Mouse (Mus musculus) forebrain, postnatal 0 days (tissue): ENCODE data around the gene Gm42417. TPM values are rescaled to one million over a fixed set of nuclear protein-coding genes. Genes with fewer than 3 reads are reported as not detected.
A peak's percentile ranks its signal among the peaks of the same experiment; 100 is the strongest.

Source experiments
- ATAC-seq: fragments of 200-750 bp; cut with Nextera tagmentation; 2 replicates; pipeline ENCODE4 v1.8.0; 2017; ENCODE audit warnings: mild to moderate bottlenecking, moderate library complexity
- DNase-seq: peaks from one replicate; pipeline ENCODE4 v3.0.0-alpha.2; 2015
- H3K27ac ChIP-seq: fragments of 300-500 bp; sonication (generic); 2 replicates; pipeline ENCODE4 v1.5.1; 2014; ENCODE audit warnings: low read depth, mild to moderate bottlenecking, antibody characterized with exemption, low read length, moderate library complexity, mixed read lengths
- H3K27me3 ChIP-seq: fragments of 300-500 bp; sonication (generic); 2 replicates; pipeline ENCODE4 v1.6.1; 2014; ENCODE audit warnings: mild to moderate bottlenecking, low read length, mixed read lengths; ENCODE audit not compliant: insufficient read depth
- H3K36me3 ChIP-seq: fragments of 300-500 bp; sonication (generic); 2 replicates; pipeline ENCODE4 v1.6.1; 2014; ENCODE audit warnings: mild to moderate bottlenecking, moderate library complexity; ENCODE audit not compliant: insufficient read depth
- H3K4me1 ChIP-seq: fragments of 300-500 bp; sonication (generic); 2 replicates; pipeline ENCODE4 v1.6.1; 2014; ENCODE audit warnings: antibody characterized with exemption; ENCODE audit not compliant: insufficient read depth
- H3K4me2 ChIP-seq: fragments of 300-500 bp; sonication (generic); 2 replicates; pipeline ENCODE4 v1.6.1; 2014; ENCODE audit warnings: low read depth, mild to moderate bottlenecking, moderate library complexity
- H3K4me3 ChIP-seq: fragments of 300-500 bp; sonication (generic); 2 replicates; pipeline ENCODE4 v1.5.1; 2014; ENCODE audit warnings: low read depth, low read length, mixed read lengths
- H3K9ac ChIP-seq: fragments of 300-500 bp; sonication (generic); 2 replicates; pipeline ENCODE4 v1.6.1; 2014; ENCODE audit warnings: mild to moderate bottlenecking
- H3K9me3 ChIP-seq: fragments of 300-500 bp; sonication (generic); 2 replicates; pipeline ENCODE4 v1.6.1; 2016; ENCODE audit warnings: low read length
- CTCF ChIP-seq: sonication (generic); IDR thresholded peaks from 2 replicates; pipeline ENCODE4 v1.5.1; 2016; ENCODE audit warnings: antibody characterized with exemption, control low read depth, low read depth
- WGBS: fragments of 180-500 bp; shearing (Covaris S2); extraction: QIAGEN DNeasy Blood & Tissue Kit; methylation state at CpG from one replicate; pipeline ENCODE4 v1.1.7; 2014; 5-methylcytosine and 5-hydroxymethylcytosine counted together
- polyA plus RNA-seq: library from polyadenylated mRNA; unstranded; fragments of >200 nt; fragmentation: Nextera tagmentation; extraction: Ambion mirVana; gene quantifications from 2 replicates; pipeline ENCODE4 v1.2.1, GENCODE M21; 2015
- total RNA-seq: library from RNA; depleted of rRNA; stranded (reverse); fragments of >200 nt; gene quantifications from 2 replicates; pipeline ENCODE4 v1.2.3, GENCODE M21; 2014

Gm42417 gene
- total and polyA plus RNA-seq, 2 experiments from 2014 or later = 0.27 to 0.38 TPM

DNA sequence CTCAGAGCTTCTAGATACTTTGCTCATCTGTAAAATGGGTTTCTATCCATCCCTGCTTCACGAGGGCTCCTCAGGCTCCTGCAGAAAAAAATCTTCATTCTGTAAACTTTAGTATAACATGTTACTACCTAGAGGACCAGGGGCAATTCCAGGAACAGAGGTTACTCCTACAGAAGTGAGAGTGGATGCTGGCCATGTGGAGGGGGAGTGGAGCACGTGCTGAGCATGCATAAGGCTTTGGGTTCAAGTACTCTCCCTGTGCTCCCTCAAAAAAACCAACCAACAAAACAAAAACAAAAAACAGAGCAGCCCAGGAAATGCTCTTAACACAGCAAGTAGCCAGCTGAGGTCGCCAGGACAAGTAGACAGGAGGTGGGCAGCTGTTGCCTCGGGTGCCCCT, 24.4 kb upstream of the Gm42417 start:
- 71% methylated on average over 4 of the region's 4 CpGs for WGBS
- H3K4me1 ChIP-seq = no peaks in the 10 kb centered on the region
- no peaks in the 10 kb centered on the region for H3K9me3 ChIP-seq
- no peak for TF ChIP-seq CTCF
- H3K36me3 ChIP-seq = no peaks in the 10 kb centered on the region
- ATAC-seq (no peak), DNase-seq (no peak)
- no peak overlapping the region for H3K9ac ChIP-seq
- no peak overlapping the region for H3K4me2 ChIP-seq
- no peak overlapping the region for H3K27ac ChIP-seq
- H3K27me3 ChIP-seq = no peaks in the 10 kb centered on the region
- no peak overlapping the region for H3K4me3 ChIP-seq

DNA sequence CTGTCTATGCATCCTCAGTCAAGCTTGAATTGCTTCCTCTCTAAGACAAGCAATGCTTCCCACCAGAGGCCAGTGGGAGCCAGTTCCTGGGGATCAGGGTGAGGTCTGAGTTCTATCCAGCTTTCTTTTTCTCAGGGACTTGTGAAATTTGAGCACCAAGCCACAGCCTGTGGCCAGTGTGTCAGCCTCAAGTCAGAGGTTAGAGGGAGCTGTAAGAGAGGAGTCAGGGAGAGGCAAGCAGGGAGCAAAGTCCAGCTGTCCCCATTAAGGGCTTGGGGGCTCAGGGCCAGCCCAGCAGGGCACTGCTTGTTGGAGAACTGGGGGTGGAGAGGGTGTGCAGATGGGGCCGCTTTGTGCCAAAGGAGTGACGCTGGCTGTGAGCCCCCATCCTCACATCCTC, 24.0 kb upstream of the Gm42417 start:
- DNase-seq = no peak
- 84% methylated on average over 2 of the region's 2 CpGs for WGBS
- no peak overlapping the region for H3K4me3 ChIP-seq

DNA sequence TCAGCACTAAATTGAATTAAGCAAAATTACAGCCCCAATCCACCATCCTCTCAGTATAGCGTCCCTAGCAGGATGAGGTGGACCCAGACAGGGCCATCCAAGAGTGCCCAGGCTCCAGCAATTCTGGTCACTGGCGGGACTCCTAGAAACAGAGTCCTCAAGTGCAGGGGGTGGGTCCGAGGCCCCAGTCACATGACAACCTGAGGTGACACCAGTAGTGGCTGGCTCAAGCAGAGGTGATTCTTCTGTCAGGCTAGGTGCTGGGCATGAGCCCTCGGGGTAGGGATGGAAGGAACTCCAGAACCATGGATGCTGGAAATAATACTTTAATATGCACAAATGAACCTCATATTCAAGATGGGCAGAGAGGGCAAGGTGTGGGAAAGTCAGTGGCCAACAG, 23.2 kb upstream of the Gm42417 start:
- H3K9me3 ChIP-seq = no peaks in the 10 kb centered on the region
- H3K36me3 ChIP-seq = no peaks in the 10 kb centered on the region
- H3K4me3 ChIP-seq = no peak overlapping the region
- no peak overlapping the region for H3K4me2 ChIP-seq
- ATAC-seq = no peak
- no peak for DNase-seq
- H3K27me3 ChIP-seq = no peaks in the 10 kb centered on the region
- no peak overlapping the region for H3K9ac ChIP-seq
- 77% methylated on average over 4 of the region's 4 CpGs for WGBS
- no peak overlapping the region for H3K27ac ChIP-seq
- TF ChIP-seq CTCF = no peak
- no peaks in the 10 kb centered on the region for H3K4me1 ChIP-seq

More for the DNA sequence above, 24.0 kb upstream of the Gm42417 start:
- Histone ChIP-seq H3K27ac (no peak overlapping the region), H3K4me1 (no peaks in the 10 kb centered on the region), H3K27me3 (no peaks in the 10 kb centered on the region), H3K9me3 (no peaks in the 10 kb centered on the region), H3K9ac (no peak overlapping the region), H3K36me3 (no peaks in the 10 kb centered on the region), H3K4me2 (no peak overlapping the region)
- no peak for TF ChIP-seq CTCF
- no peak for ATAC-seq

DNA sequence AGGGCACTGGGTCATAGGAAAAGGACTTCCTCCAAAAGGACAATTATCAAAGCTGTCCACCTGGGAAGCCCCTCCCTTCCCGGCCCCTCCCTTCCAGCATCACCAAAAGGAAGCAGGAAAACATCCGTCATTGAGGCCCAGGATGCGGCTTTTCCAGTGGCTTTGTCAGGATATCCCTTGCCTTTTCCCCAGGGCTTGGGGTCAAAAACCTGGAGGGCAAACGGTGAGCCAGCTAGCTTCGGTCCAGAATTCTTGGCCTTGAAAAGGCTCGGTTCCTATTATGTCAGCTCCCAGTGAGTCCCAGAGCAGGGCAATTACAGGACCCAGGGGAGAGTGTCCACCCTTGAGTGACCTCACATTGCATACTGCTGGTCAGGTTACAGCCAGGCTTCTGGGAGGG, 21.7 kb upstream of the Gm42417 start:
- no peaks in the 10 kb centered on the region for H3K36me3 ChIP-seq
- DNase-seq (no peak), ATAC-seq (no peak)
- H3K9me3 ChIP-seq = no peaks in the 10 kb centered on the region
- no peak overlapping the region for H3K27ac ChIP-seq
- no peak overlapping the region for H3K9ac ChIP-seq
- 68% methylated on average over 6 of the region's 6 CpGs for WGBS
- no peak overlapping the region for H3K4me3 ChIP-seq
- H3K27me3 ChIP-seq = no peaks in the 10 kb centered on the region
- 0 out of 2 replicates have a peak, but pooled peaks cover 2% of the 10 kb centered on the region for H3K4me1 ChIP-seq
- no peak overlapping the region for H3K4me2 ChIP-seq
- TF ChIP-seq CTCF = no peak

DNA sequence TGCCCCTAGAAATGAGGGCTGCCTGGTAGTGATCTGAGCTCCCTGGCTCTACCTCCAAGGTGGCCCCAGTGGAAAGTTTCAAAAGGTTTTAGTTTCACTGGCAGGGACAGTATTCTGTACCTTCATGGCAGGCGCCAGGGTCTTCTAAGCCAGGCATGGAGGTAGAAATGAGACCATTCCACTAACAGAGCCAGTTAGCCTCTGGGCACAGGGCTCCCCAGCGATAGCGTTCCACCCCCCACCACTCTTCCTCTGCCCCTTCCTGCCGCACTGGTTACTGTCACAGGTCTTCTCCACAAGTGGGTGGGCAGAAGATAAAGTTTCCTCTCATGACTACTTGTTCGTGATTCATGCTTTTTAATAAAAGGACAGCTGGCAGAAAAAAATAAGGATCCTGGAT, 20.7 kb upstream of the Gm42417 start:
- H3K27me3 ChIP-seq = no peaks in the 10 kb centered on the region
- H3K4me3 ChIP-seq = no peak overlapping the region
- no peak for TF ChIP-seq CTCF
- no peak overlapping the region for H3K9ac ChIP-seq
- H3K27ac ChIP-seq = no peak overlapping the region
- 66% methylated on average over 5 of the region's 5 CpGs for WGBS
- H3K9me3 ChIP-seq = no peaks in the 10 kb centered on the region
- H3K4me2 ChIP-seq = no peak overlapping the region
- no peak for ATAC-seq
- peaks cover 5% of the 10 kb centered on the region for H3K36me3 ChIP-seq
- H3K4me1 ChIP-seq = peaks cover 11% of the 10 kb centered on the region
- DNase-seq = no peak

DNA sequence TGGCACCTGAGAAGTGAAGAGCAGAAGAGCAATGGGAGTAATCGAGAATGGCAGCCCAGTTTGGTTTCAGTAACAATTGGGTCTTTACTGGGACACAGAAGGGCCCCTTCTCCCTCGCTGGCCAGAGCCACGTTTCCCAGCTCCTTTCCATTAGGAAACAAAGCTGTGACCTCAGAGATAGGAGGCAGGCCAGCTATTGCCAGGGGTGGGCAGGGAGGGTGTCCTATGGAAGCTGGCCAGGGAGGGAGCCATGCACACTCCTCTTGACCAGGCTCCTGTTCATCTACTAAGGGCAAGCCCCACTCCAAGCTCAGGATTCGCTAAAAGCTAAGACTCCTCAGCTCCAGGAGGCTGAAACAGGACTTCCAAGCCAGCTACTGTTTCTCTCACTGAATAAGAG, 20.0 kb upstream of the Gm42417 start:
- Histone ChIP-seq H3K27ac (no peak overlapping the region), H3K36me3 (peaks cover 11% of the 10 kb centered on the region), H3K4me3 (no peak overlapping the region), H3K4me1 (peaks cover 12% of the 10 kb centered on the region), H3K27me3 (no peaks in the 10 kb centered on the region), H3K9me3 (no peaks in the 10 kb centered on the region), H3K4me2 (peak overlapping the region; percentile 96; the same call in 1 of the 2 replicates), H3K9ac (0 out of 2 replicates have a peak overlapping the region, but pooled peaks have one; percentile 14)
- DNase-seq (no peak), ATAC-seq (no peak)
- no peak for TF ChIP-seq CTCF
- 7% methylated on average over 4 of the region's 4 CpGs for WGBS

DNA sequence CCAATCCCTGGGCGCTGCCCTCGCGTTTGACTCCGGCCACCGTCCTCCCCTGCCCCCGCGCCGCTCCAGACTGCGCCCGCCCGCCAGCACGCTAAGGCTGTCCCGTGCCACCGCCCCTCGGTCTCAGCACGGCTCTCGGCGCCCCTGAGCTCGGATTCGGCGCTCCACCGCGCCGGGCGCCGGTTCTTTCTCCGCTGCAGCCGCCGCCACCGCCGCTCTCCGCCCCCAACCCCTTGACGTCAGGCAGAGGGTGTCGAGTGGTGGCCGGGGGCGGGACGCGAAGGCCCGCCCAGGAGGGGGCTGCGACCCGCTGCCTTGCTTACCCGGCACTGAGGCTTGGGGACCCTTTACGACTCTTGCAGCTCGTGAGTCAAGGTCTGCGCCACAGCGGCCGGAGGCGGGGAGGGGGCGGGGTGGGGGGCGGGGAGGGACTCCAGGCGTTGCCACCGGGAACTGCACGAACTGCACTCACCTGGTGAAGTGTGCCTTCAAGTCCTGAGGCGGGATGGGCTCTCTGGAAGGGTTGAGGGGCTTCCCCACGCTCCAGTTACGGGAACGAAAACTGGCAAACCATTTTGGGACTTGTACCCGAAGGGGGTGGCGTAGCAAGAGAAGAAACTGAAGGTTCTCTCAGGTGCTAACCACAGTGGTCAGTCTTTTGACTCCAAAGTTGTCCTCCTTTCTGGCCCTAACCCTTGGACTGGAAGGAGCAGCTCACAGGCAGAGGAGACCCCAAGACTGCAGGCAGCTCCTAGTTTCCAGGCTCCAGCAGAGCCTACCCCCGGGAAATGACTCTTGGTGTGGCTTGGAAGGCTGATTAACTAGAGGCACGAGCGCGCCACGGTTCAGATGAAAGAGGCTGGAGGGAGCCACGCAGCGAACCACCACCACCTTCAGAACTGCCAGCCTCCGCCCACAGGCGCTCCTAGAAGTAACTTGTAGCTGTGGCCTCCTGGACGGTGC, 19.1 kb upstream of the Gm42417 start, which contains the start of gene Sema4c:
Gene Sema4c, minus strand, starts transcription at position 319 of the 963 bp plus-strand sequence.
- DNase-seq (peak; percentile 84), ATAC-seq (peak; percentile 50)
- H3K4me3 ChIP-seq = peak within 1 kb of the TSS; percentile 67
- WGBS = 3% methylated on average over 68 of the region's 69 CpGs
- no peaks in the 10 kb centered on the region for H3K27me3 ChIP-seq
- H3K36me3 ChIP-seq = peaks cover 20% of the 10 kb centered on the region
- H3K4me1 ChIP-seq = peaks cover 12% of the 10 kb centered on the region
- peak within 1 kb of the TSS; percentile 99 for H3K27ac ChIP-seq
- H3K9ac ChIP-seq = peak within 1 kb of the TSS; percentile 89
- TF ChIP-seq CTCF = no peak
- H3K9me3 ChIP-seq = no peaks in the 10 kb centered on the region
- H3K4me2 ChIP-seq = peak within 1 kb of the TSS; percentile 96
